Mouse (Mus musculus): ENCODE results near the gene Mocs3.

The Mocs3 gene

DNA sequence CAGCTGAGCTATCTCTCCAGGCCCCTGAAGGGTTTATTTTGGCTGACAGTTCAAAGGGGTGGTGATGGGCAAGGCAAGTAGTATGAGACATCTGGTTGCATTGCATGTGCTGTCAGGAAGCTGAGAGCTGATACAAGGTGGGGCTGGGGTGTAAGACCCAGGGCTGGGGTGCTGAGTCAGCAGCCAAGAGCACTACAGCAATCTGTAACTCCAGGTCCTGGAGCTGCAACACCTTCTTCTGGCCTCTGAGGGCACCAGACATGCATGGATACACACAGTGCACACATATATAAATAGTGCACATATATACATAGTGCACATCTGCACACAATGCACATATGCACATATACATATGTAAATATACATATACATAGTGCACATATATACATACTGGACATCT is 12.4 kb downstream of the Mocs3 start:
- DNase-seq (ENCODE audit: low read depth, low spot score) = no peak

DNA sequence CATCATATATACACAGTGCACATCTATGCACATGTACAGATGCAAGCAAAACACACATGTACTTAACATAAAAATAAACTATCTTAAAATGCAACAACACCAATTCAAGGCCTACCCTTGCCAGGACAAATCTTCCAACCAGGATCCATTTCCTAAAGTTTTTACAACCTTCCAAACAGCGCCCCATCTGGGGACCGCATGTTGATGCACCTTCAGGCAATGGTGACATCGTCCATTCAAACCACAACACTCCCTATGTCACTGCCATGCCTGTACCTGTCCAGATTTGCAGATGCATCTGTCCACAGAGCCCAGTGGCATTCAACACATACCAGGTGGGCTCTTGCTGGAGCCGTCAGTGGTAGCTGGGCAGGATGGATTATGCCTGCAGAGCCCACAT is 12.9 kb downstream of the Mocs3 start:
- no peak for DNase-seq (ENCODE audit: low read depth, low spot score)

DNA sequence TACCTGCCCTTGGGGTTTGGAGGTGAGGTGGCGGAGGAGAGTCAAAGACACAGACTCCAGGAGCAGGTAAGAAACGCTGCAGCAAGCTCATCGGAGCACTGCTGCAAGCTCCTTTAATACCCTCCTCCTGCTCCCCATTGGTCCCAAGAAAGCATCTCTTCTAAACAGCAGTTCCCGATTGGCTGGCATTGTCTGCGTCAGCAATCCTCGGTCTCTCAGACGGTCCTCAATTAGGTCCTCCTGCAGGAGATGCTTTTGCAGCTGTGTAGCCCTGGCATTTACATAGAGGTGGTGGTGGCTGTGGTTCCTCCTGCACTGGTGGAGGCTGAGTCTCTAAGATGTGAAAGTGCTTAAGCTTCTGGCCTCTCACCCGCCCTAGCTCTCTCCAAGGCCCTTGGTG is 15.1 kb downstream of the Mocs3 start:
- DNase-seq (ENCODE audit: low read depth, low spot score) = peak; percentile 17

DNA sequence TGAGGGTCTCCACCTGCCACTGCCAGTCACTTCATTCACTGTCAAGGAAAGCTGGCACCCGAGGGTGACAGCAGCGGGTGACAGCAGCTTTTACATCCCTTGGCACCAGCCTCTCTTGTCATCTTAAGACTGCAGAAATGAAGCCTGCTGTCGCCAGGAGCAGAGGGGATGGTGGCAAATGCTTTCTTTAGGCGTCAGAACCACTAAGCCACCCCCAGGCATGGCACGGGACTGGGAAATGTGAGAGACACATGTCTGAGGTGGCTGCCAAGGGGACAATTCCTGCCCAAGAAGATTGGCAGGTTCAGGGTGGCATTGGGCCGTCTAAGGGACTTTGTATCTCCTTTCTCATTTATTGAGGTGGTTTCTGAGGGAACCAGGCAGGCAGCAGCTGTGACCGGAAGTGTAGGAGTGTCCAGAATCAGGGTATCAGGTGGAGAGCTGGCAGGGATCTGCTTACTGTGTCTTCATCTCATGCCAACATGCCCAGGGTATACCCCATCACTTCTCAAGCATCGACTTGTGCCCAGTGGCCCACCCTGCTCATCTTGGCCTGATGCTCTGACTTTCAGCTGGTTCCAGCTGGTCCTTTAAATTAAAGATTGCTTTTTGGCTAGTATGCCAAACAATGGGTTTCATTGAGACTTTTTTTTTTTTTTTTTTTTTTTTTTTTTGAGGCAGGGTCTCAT is 17.9 kb downstream of the Mocs3 start:
- no peak for DNase-seq (ENCODE audit: low read depth, low spot score)

DNA sequence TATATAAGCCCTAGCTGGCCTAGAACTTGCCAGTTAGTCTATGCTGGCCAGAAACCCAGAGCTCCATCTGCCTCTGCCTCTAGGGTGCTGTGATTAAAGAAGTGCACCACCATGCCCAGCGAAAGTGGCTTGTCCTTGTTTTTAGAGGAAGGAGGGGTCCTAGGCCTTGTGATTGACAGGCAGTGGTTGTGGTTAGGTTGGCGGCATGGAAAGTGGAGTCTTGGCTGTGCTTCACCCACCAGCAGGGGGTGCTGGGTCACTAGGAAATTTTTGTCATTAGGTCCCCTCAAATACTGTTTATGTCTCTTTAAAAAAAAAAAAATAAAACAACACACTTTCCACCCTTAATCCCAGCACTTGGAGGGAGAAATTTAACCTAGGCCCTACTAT is 18.4 kb downstream of the Mocs3 start:
- peak; percentile 61 for DNase-seq (ENCODE audit: low read depth, low spot score)

DNA sequence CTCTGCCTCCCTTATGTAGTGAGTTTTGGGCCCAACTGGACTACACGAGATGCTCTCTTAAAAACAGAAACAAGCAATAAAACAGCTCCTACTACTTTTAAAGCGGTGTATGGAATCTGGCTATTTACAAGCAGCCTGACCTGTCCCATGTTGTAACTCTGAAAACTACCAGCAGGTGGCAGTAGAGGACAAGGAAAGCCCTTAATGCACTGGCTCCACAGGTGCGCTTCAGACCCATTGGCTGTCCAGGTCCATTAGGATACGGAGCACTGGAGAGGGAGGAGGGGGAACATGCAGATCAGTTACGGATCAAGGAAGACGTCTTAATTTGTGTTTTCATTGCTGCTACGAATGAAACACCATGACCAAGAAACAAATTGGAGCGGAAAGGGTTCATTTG is 19.8 kb downstream of the Mocs3 start:
- peak; percentile 82 for DNase-seq (ENCODE audit: low read depth, low spot score)

DNA sequence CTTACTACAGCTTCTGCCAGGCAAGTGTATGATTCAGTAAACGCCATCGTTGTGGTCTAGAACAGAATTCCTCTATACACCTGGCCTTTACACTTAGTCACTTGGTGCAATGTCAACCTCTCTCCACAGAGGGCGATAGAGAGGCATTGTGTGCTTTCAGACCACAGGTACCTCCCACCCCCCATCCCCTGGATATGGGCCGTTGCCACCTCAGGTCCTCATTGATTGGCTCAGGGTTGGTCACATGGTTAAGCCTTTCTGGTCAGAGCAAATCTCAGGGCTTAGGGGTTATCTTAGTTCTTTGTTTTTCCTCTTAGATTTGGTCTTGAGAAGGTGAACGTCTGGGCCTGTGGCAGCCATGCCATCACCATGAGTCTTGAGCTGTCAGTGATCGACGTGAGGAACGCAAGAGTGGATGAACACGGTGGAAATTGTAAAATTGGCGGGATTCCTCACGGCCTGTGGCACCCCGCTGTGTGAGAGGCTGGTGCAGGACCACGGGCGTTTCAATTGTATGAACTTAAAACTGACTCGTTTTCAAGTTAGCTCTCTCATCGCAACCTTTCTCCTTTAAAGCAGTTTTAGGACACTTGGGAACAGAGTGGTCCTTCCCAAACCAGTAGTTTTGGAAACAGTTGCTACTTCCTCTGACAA is 22.3 kb downstream of the Mocs3 start:
- peak; percentile 55 for DNase-seq (ENCODE audit: low read depth, low spot score)

DNA sequence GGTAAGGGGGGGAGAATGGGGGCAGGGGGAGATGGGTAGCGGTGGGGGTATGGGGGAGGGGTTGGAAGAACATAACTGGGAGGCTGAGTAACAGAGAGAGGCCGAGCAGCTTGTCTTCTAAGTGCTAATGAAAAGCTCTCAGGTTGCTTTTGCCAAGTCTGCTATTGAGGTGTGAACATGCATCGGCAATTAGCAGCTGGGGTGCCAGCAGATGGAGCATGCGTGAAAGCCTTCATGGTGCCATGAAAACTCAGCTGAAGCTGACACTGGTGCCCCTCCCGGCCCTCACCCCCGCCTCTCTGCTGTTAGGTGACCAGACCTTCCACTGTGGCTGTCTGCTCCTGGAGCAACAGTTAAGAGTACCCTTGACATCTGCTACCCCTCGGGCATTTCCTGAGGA is 23.4 kb downstream of the Mocs3 start:
- DNase-seq (ENCODE audit: low read depth, low spot score) = no peak

DNA sequence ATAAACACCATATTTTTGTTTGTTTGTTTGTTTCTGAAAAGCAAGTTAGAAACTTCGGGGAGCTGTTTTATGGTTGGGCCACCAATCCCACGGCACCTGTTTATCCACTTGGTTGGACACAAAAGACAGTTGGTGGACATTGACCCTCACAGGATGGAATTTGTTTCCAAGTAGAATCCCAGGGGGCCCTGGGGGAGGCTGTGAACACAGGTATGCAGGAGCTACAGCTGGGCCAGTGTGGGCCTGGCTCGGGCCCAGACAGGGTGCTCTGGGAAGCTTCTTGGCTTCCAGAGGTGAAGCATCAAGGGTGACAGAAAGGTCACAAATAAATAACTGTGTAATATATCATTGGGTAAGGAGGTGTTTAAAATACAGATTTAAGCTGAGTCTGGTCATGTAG is 26.1 kb downstream of the Mocs3 start:
- DNase-seq (ENCODE audit: low read depth, low spot score) = no peak

DNA sequence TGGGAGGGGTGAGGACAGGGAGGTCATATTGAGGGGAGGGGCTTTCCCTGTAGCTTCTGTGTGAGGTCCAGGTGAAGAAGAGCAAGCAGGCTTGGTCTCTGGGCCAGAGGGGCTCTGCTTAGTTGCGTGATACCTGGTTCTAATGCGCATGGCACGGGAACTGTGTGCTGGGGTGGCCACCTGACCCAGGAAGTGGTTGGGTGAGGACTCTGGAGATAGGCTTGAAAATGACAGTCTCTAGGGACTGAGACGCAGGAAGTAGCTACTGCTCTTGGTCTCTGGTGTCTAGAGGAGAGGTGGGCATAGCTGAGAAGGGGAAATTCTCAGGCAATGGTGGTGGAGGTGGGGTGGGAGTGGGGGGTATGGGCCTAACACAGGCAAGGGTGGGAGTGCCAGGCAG is 26.8 kb downstream of the Mocs3 start:
- DNase-seq (ENCODE audit: low read depth, low spot score) = peak; percentile 62

DNA sequence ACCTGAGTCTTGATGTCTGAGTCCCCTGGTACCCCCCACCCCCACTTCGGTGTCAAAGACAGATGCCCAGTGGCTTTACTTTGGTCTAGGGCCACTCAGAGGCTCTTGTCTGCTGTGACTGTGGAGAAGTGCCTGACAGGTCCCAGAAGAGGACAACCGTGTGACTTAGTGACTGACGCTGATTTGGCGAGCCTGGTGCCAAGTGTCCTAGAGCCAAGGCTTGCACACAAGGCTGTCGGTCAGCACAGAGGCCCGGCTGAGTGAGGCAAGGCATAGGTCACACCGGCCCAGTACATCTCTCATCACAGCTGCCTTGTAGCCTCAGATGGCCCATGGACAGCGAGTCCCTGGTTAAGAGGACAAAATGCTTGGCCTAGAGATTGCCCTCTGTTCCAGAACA is 28.6 kb downstream of the Mocs3 start:
- DNase-seq (ENCODE audit: low read depth, low spot score) = no peak

DNA sequence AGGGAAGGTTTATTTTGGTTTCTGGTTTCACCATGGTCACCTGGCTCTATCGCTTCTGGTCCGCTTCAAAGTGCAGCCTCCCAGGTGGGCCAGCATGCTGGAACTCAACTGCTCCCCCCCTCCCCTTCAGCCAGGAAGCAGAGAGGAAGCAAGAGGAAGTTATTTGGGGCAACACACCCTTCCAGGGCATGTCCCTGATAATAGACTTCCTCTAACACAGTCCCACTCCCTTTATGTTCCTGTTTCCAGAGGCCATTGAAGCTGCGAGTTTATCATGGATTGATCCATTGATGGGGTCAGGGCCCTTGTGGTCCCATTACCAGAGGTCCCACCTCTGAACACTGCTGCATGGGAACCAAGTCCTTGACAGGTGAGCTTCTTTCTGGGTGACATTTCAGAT is 29.7 kb downstream of the Mocs3 start:
- no peak for DNase-seq (ENCODE audit: low read depth, low spot score)

DNA sequence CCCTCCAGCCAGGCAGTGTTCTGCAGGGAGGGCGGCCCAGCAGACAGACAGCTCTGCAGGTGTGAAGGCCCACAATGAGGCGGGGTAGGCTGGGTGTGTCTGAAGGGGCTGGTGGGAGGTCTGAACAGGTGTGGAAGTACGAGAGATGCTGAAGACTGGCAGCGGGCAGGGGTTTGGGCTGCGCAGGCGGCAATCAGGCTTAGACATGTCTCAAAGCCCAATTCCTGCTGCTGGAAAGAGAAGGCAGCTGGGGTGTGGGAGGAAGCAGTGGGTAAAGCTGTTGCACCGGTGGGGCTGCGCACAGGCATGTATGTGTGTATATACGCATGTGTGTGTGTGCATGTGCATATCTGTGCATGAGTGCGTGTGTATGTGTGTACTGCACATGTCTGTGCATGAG is 30.5 kb downstream of the Mocs3 start:
- no peak for DNase-seq (ENCODE audit: low read depth, low spot score)

DNA sequence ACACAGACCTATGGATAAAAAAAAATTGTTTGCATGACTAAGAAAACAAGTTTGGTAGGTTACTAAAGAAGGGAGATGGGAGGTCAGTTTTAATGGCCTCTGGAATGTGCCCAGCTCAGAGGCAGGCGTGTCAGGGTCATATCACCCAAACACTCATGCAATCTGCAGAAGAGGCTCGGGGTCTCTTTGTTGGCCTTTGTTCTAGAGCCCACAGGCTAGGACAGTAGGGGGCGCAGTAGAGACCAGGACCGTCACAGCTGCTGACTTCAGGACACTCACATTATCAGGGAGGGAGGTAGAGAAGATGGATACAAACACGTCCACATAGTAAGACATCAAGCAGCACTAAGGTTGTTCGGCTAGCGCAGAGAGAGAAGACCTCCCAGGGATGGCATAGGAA is 37.6 kb downstream of the Mocs3 start:
- DNase-seq (ENCODE audit: low read depth, low spot score) = peak; percentile 31

DNA sequence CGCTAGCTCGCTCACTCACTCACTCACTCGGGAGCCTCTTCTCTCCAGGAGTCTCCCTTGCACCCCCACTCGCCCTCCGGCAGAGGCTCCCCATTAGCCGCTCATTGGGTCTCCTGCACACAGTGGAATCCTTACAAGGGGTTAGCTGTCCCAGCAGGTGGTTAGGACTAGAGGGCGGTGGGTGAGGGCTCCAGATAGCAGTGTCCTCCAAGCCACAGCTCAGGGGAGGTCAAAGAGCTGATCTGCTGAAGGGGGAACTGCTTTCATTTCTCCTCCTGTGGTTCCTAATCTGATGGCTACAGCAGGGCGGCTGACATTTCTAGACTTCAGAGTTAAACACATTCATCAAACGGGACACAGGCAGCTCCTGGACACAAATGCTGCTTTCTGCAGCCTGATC is 43.0 kb downstream of the Mocs3 start:
- no peak for DNase-seq (ENCODE audit: low read depth, low spot score)

DNA sequence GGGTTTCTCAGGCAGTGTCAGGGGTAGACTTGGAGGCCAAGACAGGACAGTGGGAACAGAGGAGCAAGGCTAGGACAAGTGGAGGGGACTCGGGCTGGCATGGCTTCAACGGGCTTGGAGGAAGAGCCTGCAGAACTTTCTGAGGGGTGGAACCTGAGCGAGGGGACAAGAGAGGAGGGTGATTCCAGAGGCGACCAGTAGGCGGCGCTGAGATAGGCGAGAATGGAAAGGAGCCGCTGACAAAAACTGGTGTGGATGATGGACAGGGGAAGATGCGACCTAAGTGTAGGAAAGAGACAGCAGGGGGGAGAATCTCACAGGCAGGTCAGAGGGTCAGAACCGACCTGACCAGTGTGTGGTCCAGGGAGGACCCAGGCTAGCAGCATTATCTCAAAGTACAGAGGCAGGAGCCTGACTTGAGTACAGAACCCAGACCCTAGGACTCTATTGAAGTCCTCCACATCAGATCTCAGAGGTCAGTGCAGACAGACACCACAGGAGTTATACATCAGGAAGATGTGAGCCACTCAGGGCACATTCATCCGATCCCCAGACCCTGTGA is 44.0 kb downstream of the Mocs3 start:
- DNase-seq (ENCODE audit: low read depth, low spot score) = peak; percentile 70

DNA sequence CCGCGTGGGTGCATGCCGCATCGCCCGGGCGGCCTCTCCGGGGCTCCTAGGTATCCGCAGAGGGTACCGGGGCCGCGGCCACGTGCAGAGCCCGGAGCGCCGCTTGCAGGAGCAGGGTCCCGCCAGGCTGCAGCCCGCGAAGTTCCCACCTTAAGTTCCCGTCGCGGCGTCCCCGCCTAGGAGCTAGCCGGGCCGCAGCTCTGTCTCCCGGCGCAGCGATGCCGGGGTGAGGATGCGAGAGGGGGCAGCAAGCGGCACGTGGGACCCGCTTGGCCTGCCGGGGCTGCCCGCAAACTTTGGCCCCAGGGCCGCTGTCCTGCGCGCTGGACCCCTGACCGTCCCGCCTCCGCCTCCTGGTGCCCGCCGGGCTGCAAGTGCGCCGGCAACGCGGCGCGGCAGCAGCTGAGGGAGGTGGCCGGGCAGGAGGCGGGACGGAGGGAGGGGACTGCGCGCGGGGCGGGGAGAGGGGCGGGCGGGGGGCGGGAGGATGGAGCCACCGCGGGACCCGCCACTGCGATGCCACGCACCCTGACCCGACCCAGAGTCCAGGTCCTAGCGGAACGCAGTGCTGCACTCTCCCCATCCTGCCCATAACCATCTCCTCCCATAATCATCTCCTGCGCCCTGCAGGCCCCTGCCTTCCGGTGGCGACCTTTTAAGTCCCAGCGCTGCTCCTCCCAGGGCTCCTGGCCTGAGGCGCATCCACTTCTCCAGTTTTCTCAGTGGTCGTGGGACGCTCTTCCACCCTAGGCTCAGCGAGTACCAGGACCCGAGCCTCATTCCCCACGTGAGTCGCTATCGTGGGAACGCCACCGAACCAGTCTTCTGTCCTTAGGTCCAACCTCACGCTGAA is 50.5 kb downstream of the Mocs3 start:
- DNase-seq (ENCODE audit: low read depth, low spot score) = no peak

DNA sequence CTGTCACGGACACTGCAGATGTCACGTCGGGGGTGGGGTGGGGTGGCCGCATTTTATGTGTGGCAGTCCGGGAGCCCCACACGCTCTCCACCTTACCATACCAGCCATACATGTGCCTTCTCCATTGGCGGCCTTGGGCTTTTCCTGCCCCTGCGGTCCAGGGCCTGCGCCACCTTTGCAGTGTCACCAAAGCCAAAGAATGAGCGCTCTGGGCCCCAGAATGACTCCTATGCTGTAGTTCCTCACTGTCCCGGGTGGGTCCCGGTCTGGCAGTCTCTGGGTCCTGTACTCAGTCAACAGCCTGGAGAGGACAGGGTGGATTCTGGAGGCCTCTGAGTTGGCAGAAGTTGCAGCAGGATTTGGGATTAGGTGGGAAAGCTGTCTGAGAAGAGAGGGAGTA is 51.2 kb downstream of the Mocs3 start, which contains the start of gene Kcng1:
Gene Kcng1 (minus strand): TSS at position 155 of the 400 bp plus-strand sequence.
- DNase-seq (ENCODE audit: low read depth, low spot score) = no peak
